Mouse (Mus musculus): ENCODE measurements around the gene Dlg2. TPM values are rescaled to one million over a fixed set of nuclear protein-coding genes. Genes with fewer than 3 reads are reported as not detected.

Dlg2 gene
- polyA plus RNA-seq, 1 experiment from 2014 or later: 0.51 TPM

DNA sequence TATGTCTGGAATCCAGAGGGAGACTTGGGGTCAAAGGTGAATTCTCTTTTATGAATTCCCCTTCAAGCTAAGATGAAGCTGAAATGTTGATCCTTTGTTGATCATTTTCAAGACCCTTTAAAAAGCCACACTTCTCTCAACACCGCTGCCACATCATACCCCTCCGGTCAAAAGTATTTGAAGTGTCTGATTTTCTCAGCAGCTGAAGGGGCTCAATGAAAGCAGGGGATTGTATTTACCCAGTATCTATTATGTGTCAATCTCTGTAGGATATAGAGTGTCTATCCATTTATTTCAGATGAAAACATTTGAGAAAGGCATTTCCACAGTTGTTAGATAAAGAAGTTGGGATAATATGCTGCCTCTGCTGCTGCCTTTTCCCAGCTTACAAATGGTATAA is 1459.7 kb downstream of the Dlg2 start:
- no peaks in the 10 kb centered on the region for H3K9me3 ChIP-seq (replicated peaks; ENCODE audit: control insufficient read depth, low read length)
- H3K27ac ChIP-seq (ENCODE audit: low read length): no peak overlapping the region
- WGBS (ENCODE audit: insufficient replicate concordance): 73% methylated on average over 2 of the region's 2 CpGs
- ATAC-seq (ENCODE audit: low read depth): no peak
- H3K9ac ChIP-seq (ENCODE audit: low read depth, low read length): no peak overlapping the region
- H3K4me3 ChIP-seq (ENCODE audit: low read depth, low read length): no peak overlapping the region
- no peaks in the 10 kb centered on the region for H3K36me3 ChIP-seq (ENCODE audit: control insufficient read depth, insufficient read depth)
- no peaks in the 10 kb centered on the region for H3K27me3 ChIP-seq (ENCODE audit: control insufficient read depth, insufficient read depth, low read depth, low read length)
- H3K4me2 ChIP-seq (ENCODE audit: low read depth, low read length): no peak overlapping the region
- no peaks in the 10 kb centered on the region for H3K4me1 ChIP-seq (ENCODE audit: control insufficient read depth, low read depth, low read length)

DNA sequence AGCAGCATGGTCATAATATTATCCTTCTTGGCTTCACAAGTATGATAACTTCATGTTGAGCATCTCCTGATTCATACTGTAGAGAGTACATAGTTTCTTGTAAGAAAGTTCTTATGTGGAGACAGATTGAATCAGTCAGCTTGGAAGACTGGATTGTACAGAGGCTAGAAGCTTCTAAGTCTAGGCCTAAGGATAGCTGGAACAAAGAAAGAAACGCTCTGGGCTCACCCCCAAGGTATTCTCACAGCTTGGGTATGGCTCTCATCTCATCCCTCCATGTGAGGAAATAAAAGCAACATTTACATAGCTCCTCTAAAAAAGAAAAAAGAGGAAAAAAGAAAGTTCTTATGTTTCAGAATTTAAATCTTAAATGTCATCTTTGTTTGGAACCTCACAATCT is 1466.8 kb downstream of the Dlg2 start:
- ATAC-seq (ENCODE audit: low read depth): no peak
- H3K9ac ChIP-seq (ENCODE audit: low read depth, low read length): no peak overlapping the region
- 44% methylated on average over 1 of the region's 1 CpGs for WGBS (ENCODE audit: insufficient replicate concordance)
- no peak overlapping the region for H3K4me2 ChIP-seq (ENCODE audit: low read depth, low read length)
- no peaks in the 10 kb centered on the region for H3K4me1 ChIP-seq (ENCODE audit: control insufficient read depth, low read depth, low read length)
- no peaks in the 10 kb centered on the region for H3K27me3 ChIP-seq (ENCODE audit: control insufficient read depth, insufficient read depth, low read depth, low read length)
- H3K36me3 ChIP-seq (ENCODE audit: control insufficient read depth, insufficient read depth): no peaks in the 10 kb centered on the region
- H3K4me3 ChIP-seq (ENCODE audit: low read depth, low read length): no peak overlapping the region
- no peaks in the 10 kb centered on the region for H3K9me3 ChIP-seq (replicated peaks; ENCODE audit: control insufficient read depth, low read length)
- no peak overlapping the region for H3K27ac ChIP-seq (ENCODE audit: low read length)

DNA sequence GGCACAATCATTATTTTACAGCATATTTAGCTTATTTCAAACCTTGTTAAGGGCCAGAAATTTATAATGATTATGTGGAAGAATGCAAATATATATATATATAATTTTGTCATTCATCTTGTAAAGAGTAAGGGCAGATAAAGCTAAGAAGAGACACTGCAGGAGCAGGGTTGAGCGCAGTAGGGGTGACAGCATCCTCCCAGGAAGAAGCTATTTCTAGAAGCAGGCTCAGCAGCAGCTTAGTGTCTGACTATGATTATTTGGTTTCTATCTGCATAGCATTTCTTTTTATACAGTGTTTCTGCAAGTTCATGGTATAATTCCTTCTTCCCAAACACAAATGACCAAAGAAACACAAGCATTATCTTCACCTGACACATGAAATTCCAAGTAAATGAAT is 1479.1 kb downstream of the Dlg2 start:
- Histone ChIP-seq H3K4me2 (ENCODE audit: low read depth, low read length) (no peak overlapping the region), H3K4me3 (ENCODE audit: low read depth, low read length) (no peak overlapping the region), H3K4me1 (ENCODE audit: control insufficient read depth, low read depth, low read length) (no peaks in the 10 kb centered on the region), H3K9me3 (replicated peaks; ENCODE audit: control insufficient read depth, low read length) (no peaks in the 10 kb centered on the region), H3K27me3 (ENCODE audit: control insufficient read depth, insufficient read depth, low read depth, low read length) (no peaks in the 10 kb centered on the region), H3K9ac (ENCODE audit: low read depth, low read length) (no peak overlapping the region), H3K36me3 (ENCODE audit: control insufficient read depth, insufficient read depth) (no peaks in the 10 kb centered on the region), H3K27ac (ENCODE audit: low read length) (no peak overlapping the region)
- no peak for ATAC-seq (ENCODE audit: low read depth)
- WGBS (ENCODE audit: insufficient replicate concordance): 81% methylated on average over 1 of the region's 1 CpGs

DNA sequence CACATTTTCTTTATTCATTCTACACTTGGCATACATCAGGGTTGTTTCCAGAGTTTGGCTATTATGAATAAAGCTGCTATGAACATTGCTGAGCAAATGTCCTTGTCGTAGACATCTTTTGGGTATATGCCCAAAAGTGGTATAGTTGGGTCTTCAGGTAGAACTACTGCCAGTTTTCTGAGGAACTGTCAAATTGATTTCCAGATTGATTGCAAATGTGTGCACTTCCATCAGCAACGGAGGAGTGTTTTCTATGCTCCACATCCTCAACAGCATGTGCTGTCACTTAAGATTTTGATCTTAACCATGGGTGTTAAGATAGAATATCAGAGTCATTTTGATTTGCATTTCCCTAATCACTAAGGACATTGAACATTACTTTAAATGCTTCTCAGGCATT is 1486.5 kb downstream of the Dlg2 start:
- no peaks in the 10 kb centered on the region for H3K27me3 ChIP-seq (ENCODE audit: control insufficient read depth, insufficient read depth, low read depth, low read length)
- no peak overlapping the region for H3K27ac ChIP-seq (ENCODE audit: low read length)
- no peak for ATAC-seq (ENCODE audit: low read depth)
- H3K4me3 ChIP-seq (ENCODE audit: low read depth, low read length): no peak overlapping the region
- H3K4me2 ChIP-seq (ENCODE audit: low read depth, low read length): no peak overlapping the region
- no peaks in the 10 kb centered on the region for H3K9me3 ChIP-seq (replicated peaks; ENCODE audit: control insufficient read depth, low read length)
- 63% methylated on average over 2 of the region's 2 CpGs for WGBS (ENCODE audit: insufficient replicate concordance)
- no peaks in the 10 kb centered on the region for H3K36me3 ChIP-seq (ENCODE audit: control insufficient read depth, insufficient read depth)
- no peak overlapping the region for H3K9ac ChIP-seq (ENCODE audit: low read depth, low read length)
- H3K4me1 ChIP-seq (ENCODE audit: control insufficient read depth, low read depth, low read length): no peaks in the 10 kb centered on the region

DNA sequence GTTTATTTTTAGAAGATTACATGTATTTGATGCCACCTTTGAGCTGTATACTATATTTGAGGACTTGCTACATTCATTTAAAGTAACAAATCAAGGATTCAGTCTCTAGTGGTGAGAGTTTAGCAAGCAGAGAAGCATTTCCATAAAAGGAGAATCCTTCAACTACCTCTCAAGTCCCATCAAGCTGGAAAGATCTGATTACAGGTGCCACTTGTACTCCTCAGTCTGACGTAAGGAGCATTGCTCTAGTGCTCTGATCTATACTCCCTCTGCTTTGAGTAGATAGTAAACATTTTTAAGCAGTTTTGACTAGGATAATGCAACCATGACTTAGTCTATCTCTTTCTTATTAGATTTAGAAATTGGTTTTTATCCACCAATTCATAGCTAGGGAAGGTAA is 1496.5 kb downstream of the Dlg2 start:
- no peaks in the 10 kb centered on the region for H3K4me1 ChIP-seq (ENCODE audit: control insufficient read depth, low read depth, low read length)
- H3K4me2 ChIP-seq (ENCODE audit: low read depth, low read length): no peak overlapping the region
- H3K9ac ChIP-seq (ENCODE audit: low read depth, low read length): no peak overlapping the region
- 60% methylated on average over 1 of the region's 1 CpGs for WGBS (ENCODE audit: insufficient replicate concordance)
- H3K9me3 ChIP-seq (replicated peaks; ENCODE audit: control insufficient read depth, low read length): no peaks in the 10 kb centered on the region
- no peak overlapping the region for H3K27ac ChIP-seq (ENCODE audit: low read length)
- H3K36me3 ChIP-seq (ENCODE audit: control insufficient read depth, insufficient read depth): no peaks in the 10 kb centered on the region
- H3K4me3 ChIP-seq (ENCODE audit: low read depth, low read length): no peak overlapping the region
- no peaks in the 10 kb centered on the region for H3K27me3 ChIP-seq (ENCODE audit: control insufficient read depth, insufficient read depth, low read depth, low read length)
- no peak for ATAC-seq (ENCODE audit: low read depth)

DNA sequence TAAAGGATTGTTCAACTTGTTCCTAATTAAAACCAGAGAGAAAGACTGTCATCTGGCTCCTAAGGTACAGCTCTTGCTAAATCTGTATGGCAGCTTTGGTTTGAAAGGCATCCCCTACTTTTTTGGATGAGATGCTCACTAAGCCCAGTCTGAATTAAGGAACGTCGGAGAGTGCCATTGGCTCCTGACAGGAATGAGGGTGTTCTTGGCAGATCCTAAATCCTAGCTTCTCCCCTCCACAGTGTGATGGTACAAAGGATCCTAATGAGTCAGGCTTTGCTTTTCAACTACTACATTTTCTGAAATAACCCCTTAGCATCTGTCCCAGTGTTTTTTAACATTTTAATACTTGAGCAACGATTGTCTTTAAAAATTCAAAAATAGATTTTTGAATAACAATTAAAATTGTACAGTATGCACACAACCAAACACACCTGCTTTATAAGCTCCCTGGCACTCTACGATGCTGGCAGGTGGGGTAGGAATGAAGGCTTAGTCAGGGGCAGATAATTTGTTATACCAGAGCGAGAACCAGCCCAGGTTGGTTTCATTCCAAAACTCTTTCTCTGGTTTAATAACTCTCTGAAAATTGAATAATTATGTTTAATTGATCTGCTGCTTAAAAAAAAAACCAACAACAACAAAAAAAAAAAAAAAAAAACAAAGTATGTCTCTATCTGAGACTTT is 1527.4 kb downstream of the Dlg2 start:
- H3K4me2 ChIP-seq (ENCODE audit: low read depth, low read length): no peak overlapping the region
- no peaks in the 10 kb centered on the region for H3K36me3 ChIP-seq (ENCODE audit: control insufficient read depth, insufficient read depth)
- no peak overlapping the region for H3K9ac ChIP-seq (ENCODE audit: low read depth, low read length)
- H3K27me3 ChIP-seq (ENCODE audit: control insufficient read depth, insufficient read depth, low read depth, low read length): no peaks in the 10 kb centered on the region
- ATAC-seq (ENCODE audit: low read depth): no peak
- no peak overlapping the region for H3K4me3 ChIP-seq (ENCODE audit: low read depth, low read length)
- no peaks in the 10 kb centered on the region for H3K9me3 ChIP-seq (replicated peaks; ENCODE audit: control insufficient read depth, low read length)
- no peaks in the 10 kb centered on the region for H3K4me1 ChIP-seq (ENCODE audit: control insufficient read depth, low read depth, low read length)
- H3K27ac ChIP-seq (ENCODE audit: low read length): no peak overlapping the region
- 61% methylated on average over 5 of the region's 5 CpGs for WGBS (ENCODE audit: insufficient replicate concordance)

- H3K4me3 ChIP-seq (ENCODE audit: low read depth, low read length): no peak overlapping the region
- no peak overlapping the region for H3K4me2 ChIP-seq (ENCODE audit: low read depth, low read length)
- H3K4me1 ChIP-seq (ENCODE audit: control insufficient read depth, low read depth, low read length): no peaks in the 10 kb centered on the region
- WGBS (ENCODE audit: insufficient replicate concordance): 53% methylated on average over 4 of the region's 4 CpGs
- no peaks in the 10 kb centered on the region for H3K27me3 ChIP-seq (ENCODE audit: control insufficient read depth, insufficient read depth, low read depth, low read length)
- no peaks in the 10 kb centered on the region for H3K9me3 ChIP-seq (replicated peaks; ENCODE audit: control insufficient read depth, low read length)
- H3K36me3 ChIP-seq (ENCODE audit: control insufficient read depth, insufficient read depth): no peaks in the 10 kb centered on the region
- no peak overlapping the region for H3K27ac ChIP-seq (ENCODE audit: low read length)
- ATAC-seq (ENCODE audit: low read depth): no peak
- no peak overlapping the region for H3K9ac ChIP-seq (ENCODE audit: low read depth, low read length)
These were observed 1529.4 kb downstream of the Dlg2 start for GRCm38 (mm10) chr7:92005681-92006425.

DNA sequence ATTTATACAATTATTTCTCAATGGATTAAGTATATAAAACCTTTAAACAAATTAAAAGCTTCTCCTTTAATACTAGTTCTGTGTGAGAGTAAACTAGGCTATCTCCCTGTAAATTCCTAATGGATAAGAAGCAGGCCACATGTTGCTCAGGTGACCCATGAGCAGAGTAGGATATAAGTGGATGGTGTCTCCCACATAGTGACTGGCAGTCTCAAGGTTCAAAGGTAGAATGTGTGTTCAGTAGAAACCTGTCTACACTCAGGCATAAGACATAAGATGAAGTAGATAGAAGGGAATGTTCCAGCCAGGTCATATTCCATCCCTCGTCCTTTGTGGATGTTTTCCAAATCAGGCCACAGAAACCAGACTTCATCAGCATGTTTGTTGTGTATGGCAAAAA is 1532.2 kb downstream of the Dlg2 start:
- Histone ChIP-seq H3K4me1 (ENCODE audit: control insufficient read depth, low read depth, low read length) (no peaks in the 10 kb centered on the region), H3K4me2 (ENCODE audit: low read depth, low read length) (no peak overlapping the region), H3K4me3 (ENCODE audit: low read depth, low read length) (no peak overlapping the region), H3K27ac (ENCODE audit: low read length) (no peak overlapping the region), H3K9ac (ENCODE audit: low read depth, low read length) (no peak overlapping the region), H3K9me3 (replicated peaks; ENCODE audit: control insufficient read depth, low read length) (no peaks in the 10 kb centered on the region), H3K27me3 (ENCODE audit: control insufficient read depth, insufficient read depth, low read depth, low read length) (no peaks in the 10 kb centered on the region), H3K36me3 (ENCODE audit: control insufficient read depth, insufficient read depth) (no peaks in the 10 kb centered on the region)
- no peak for ATAC-seq (ENCODE audit: low read depth)
- 50% methylated on average over 1 of the region's 1 CpGs for WGBS (ENCODE audit: insufficient replicate concordance)

DNA sequence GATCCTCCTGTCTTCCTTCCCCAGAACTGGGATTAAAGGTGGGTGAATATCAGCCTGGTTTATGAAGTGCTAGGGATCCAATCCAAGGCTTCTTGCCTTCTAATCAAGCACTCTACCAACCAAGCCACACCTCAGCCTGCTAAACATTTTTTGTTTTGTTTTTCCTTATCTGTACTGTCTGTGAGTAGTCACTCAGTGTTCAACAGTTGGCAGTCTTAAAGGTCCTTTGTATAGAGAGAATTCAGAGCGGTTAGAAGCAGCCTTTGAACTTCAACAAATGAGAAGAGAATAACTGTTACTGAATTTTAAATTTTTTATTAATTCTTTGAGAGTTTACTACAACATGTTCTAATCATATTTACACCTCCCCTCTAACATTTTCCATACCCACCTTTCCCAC is 1548.5 kb downstream of the Dlg2 start:
- WGBS (ENCODE audit: insufficient replicate concordance): 42% methylated on average over 1 of the region's 1 CpGs
- no peak for ATAC-seq (ENCODE audit: low read depth)
- no peaks in the 10 kb centered on the region for H3K9me3 ChIP-seq (replicated peaks; ENCODE audit: control insufficient read depth, low read length)
- H3K27me3 ChIP-seq (ENCODE audit: control insufficient read depth, insufficient read depth, low read depth, low read length): no peaks in the 10 kb centered on the region
- H3K4me2 ChIP-seq (ENCODE audit: low read depth, low read length): no peak overlapping the region
- no peaks in the 10 kb centered on the region for H3K4me1 ChIP-seq (ENCODE audit: control insufficient read depth, low read depth, low read length)
- no peak overlapping the region for H3K4me3 ChIP-seq (ENCODE audit: low read depth, low read length)
- no peak overlapping the region for H3K27ac ChIP-seq (ENCODE audit: low read length)
- H3K36me3 ChIP-seq (ENCODE audit: control insufficient read depth, insufficient read depth): no peaks in the 10 kb centered on the region
- no peak overlapping the region for H3K9ac ChIP-seq (ENCODE audit: low read depth, low read length)

Measured in liver, embryonic 16.5 days (tissue).